8 mouse cellular contexts compared by ENCODE assay signal in genomic region chr1:131184253-131184955, GRCm38 (mm10). TPM values are rescaled to one million over a fixed set of nuclear protein-coding genes. Genes with fewer than 3 reads are reported as not detected.
DNase-seq lines count a peak whose midpoint lies in the region; ATAC-seq lines count a peak whose summit lies in the region.

No protein-coding gene starts in this region.

- no peaks in the 10 kb centered on the region for H3K9me3 ChIP-seq in kidney, embryonic 16.5 days (ENCODE audit: low read length)
- no peaks in the 10 kb centered on the region for H3K9me3 ChIP-seq in heart, embryonic 13.5 days
- H3K9me3 ChIP-seq in megakaryocyte, embryonic 14.5 days: no peaks in the 10 kb centered on the region

- no peaks in the 10 kb centered on the region for H3K4me1 ChIP-seq in kidney, embryonic 16.5 days (ENCODE audit: insufficient read depth, low read length)
- peaks cover 68% of the 10 kb centered on the region for H3K4me1 ChIP-seq in heart, embryonic 13.5 days
- peaks cover 93% of the 10 kb centered on the region for H3K4me1 ChIP-seq in megakaryocyte, embryonic 14.5 days

- no peaks in the 10 kb centered on the region for H3K27me3 ChIP-seq in kidney, embryonic 16.5 days (ENCODE audit: insufficient read depth, low read length)
- H3K27me3 ChIP-seq in heart, embryonic 13.5 days (replicated peaks): no peaks in the 10 kb centered on the region
- no peaks in the 10 kb centered on the region for H3K27me3 ChIP-seq in megakaryocyte, embryonic 14.5 days (replicated peaks)

- H3K27ac ChIP-seq in kidney, embryonic 16.5 days (ENCODE audit: low read length): no peak overlapping the region
- peak overlapping the region; percentile 70 for H3K27ac ChIP-seq in heart, embryonic 13.5 days (replicated peaks)

- 82% methylated on average over 9 of the region's 9 CpGs for WGBS in kidney, embryonic 16.5 days
- WGBS in heart, embryonic 13.5 days: 52% methylated on average over 9 of the region's 9 CpGs

- no peaks in the 10 kb centered on the region for H3K36me3 ChIP-seq in kidney, embryonic 16.5 days (ENCODE audit: insufficient read depth, low read length)
- peaks cover 21% of the 10 kb centered on the region for H3K36me3 ChIP-seq in heart, embryonic 13.5 days
- peaks cover 69% of the 10 kb centered on the region for H3K36me3 ChIP-seq in megakaryocyte, embryonic 14.5 days (replicated peaks; ENCODE audit: low read length)

- no peak overlapping the region for H3K4me2 ChIP-seq in kidney, embryonic 16.5 days (replicated peaks; ENCODE audit: low read depth, low read length)
- peak overlapping the region; percentile 47; the same call in 1 of the 2 replicates for H3K4me2 ChIP-seq in heart, embryonic 13.5 days

- H3K4me3 ChIP-seq in kidney, embryonic 16.5 days (ENCODE audit: low read length): no peak overlapping the region
- H3K4me3 ChIP-seq in heart, embryonic 13.5 days: no peak overlapping the region
- peak overlapping the region; percentile 57 for H3K4me3 ChIP-seq in megakaryocyte, embryonic 14.5 days (replicated peaks)

- no peak for ATAC-seq in kidney, embryonic 16.5 days (ENCODE audit: low FRiP score, low TSS enrichment)
- ATAC-seq in activated CD4-positive, CD25-positive, alpha-beta regulatory T cell, adult 4 months: peak; percentile 43
- ATAC-seq in heart, embryonic 13.5 days (ENCODE audit: extremely low read depth, insufficient number of reproducible peaks, low FRiP score, low TSS enrichment): no peak

- no peak overlapping the region for H3K9ac ChIP-seq in kidney, embryonic 16.5 days (replicated peaks; ENCODE audit: low read length)
- peak overlapping the region; percentile 41; the same call in 1 of the 2 replicates for H3K9ac ChIP-seq in heart, embryonic 13.5 days

- DNase-seq in kidney, postnatal 25 days: peak; percentile 16 to 56
- DNase-seq in layer of hippocampus, adult 9-11 months: no peak
- DNase-seq in cerebellum, adult 11-12 months: no peak
- DNase-seq in thymus, postnatal 25 days: no peak

RNA-seq across cellular contexts. Expression of gene Eif2d, which starts 31.4 kb away (rescaled TPM):
- 70.0 and 70.5 TPM in 2 replicates for polyA plus RNA-seq in kidney, embryonic 16.5 days (2015; fragmentation: Nextera tagmentation; extraction: Ambion mirVana)
- polyA plus RNA-seq in activated CD4-positive, CD25-positive, alpha-beta regulatory T cell, adult 4 months (2017; shearing (Covaris generic)): 10 to 100 TPM; 52.5 to 58.8 TPM
- 41.1 and 47.1 TPM in 2 replicates for polyA plus RNA-seq in heart, embryonic 13.5 days (2015; fragmentation: Nextera tagmentation; extraction: Ambion mirVana)
- polyA plus RNA-seq in megakaryocyte, embryonic 14.5 days (2012; ENCODE audit: insufficient read depth, low replicate concordance): 14.6 and 15.4 TPM in 2 replicates

RNA-seq across cellular contexts. Expression of gene Dyrk3, which starts 46.3 kb away (rescaled TPM):
- 5.9 and 6.1 TPM in 2 replicates for polyA plus RNA-seq in kidney, embryonic 16.5 days (2015; fragmentation: Nextera tagmentation; extraction: Ambion mirVana)
- polyA plus RNA-seq in activated CD4-positive, CD25-positive, alpha-beta regulatory T cell, adult 4 months (2017; shearing (Covaris generic)): under 1 TPM in 1 of 2 experiments, not detected in 1; 0.41 TPM
- polyA plus RNA-seq in heart, embryonic 13.5 days (2015; fragmentation: Nextera tagmentation; extraction: Ambion mirVana): 3.2 and 4.5 TPM in 2 replicates
- 6.4 and 8.0 TPM in 2 replicates for polyA plus RNA-seq in megakaryocyte, embryonic 14.5 days (2012; ENCODE audit: insufficient read depth, low replicate concordance)

Comparison
In these comparisons a context has a peak if more than half of its experiments do, and no peak if none do; other contexts are left out.
1. DNase-seq: peak in kidney, postnatal 25 days (2 of 2); none in layer of hippocampus, adult 9-11 months (single experiment), cerebellum, adult 11-12 months (single experiment) and thymus, postnatal 25 days (single experiment).